Mouse (Mus musculus): ENCODE data around the gene Cdkn2aipnl.

Gene Cdkn2aipnl

GRCm38 (mm10) chr11:51946144-51946543 lies 21.3 kb upstream of the Cdkn2aipnl start:
- DNase-seq (ENCODE audit: low spot score in 2 of 2) = peak in 1 of 2 experiments; percentile 7

- no peak for DNase-seq (ENCODE audit: low spot score in 2 of 2)
Measured at GRCm38 (mm10) chr11:51949155-51949840, 18.2 kb upstream of the Cdkn2aipnl start.

- DNase-seq (ENCODE audit: low spot score in 2 of 2) = no peak
Measured at GRCm38 (mm10) chr11:51949919-51950318, 17.5 kb upstream of the Cdkn2aipnl start.

- DNase-seq (ENCODE audit: low spot score in 2 of 2) = no peak
Measured at GRCm38 (mm10) chr11:51951861-51952420, 15.5 kb upstream of the Cdkn2aipnl start.

- DNase-seq (ENCODE audit: low spot score in 2 of 2) = no peak
Measured at GRCm38 (mm10) chr11:51956112-51956511, 11.3 kb upstream of the Cdkn2aipnl start.

- no peak for DNase-seq (ENCODE audit: low spot score in 2 of 2)
Measured at GRCm38 (mm10) chr11:51957760-51958159, 9.7 kb upstream of the Cdkn2aipnl start.

GRCm38 (mm10) chr11:51959511-51959910 lies 8.0 kb upstream of the Cdkn2aipnl start:
- DNase-seq (ENCODE audit: low spot score in 2 of 2) = no peak

- no peak for DNase-seq (ENCODE audit: low spot score in 2 of 2)
Measured at GRCm38 (mm10) chr11:51960061-51960460, 7.4 kb upstream of the Cdkn2aipnl start.

- DNase-seq (ENCODE audit: low spot score in 2 of 2) = peak; percentile 22 to 48
Measured at GRCm38 (mm10) chr11:51960967-51961471, 6.4 kb upstream of the Cdkn2aipnl start.

- no peak for DNase-seq (ENCODE audit: low spot score in 2 of 2)
Measured at GRCm38 (mm10) chr11:51961761-51962160, 5.7 kb upstream of the Cdkn2aipnl start.

- no peak for DNase-seq (ENCODE audit: low spot score in 2 of 2)
Measured at GRCm38 (mm10) chr11:51962277-51962676, 5.2 kb upstream of the Cdkn2aipnl start.

- DNase-seq (ENCODE audit: low spot score in 2 of 2) = no peak
Measured at GRCm38 (mm10) chr11:51966651-51967050, 810 bp upstream of the Cdkn2aipnl start.

- DNase-seq (ENCODE audit: low spot score in 2 of 2) = no peak
Measured at GRCm38 (mm10) chr11:51968896-51969295, 1.4 kb downstream of the Cdkn2aipnl start.

- no peak for DNase-seq (ENCODE audit: low spot score in 2 of 2)
Measured at GRCm38 (mm10) chr11:51969511-51969910, 2.0 kb downstream of the Cdkn2aipnl start.

- DNase-seq (ENCODE audit: low spot score in 2 of 2) = no peak
Measured at GRCm38 (mm10) chr11:51971644-51972043, 4.2 kb downstream of the Cdkn2aipnl start.

GRCm38 (mm10) chr11:51999611-52000289 lies 32.3 kb downstream of the Cdkn2aipnl start:
- peak; percentile 36 to 63 for DNase-seq (ENCODE audit: low spot score in 2 of 2)

- DNase-seq (ENCODE audit: low spot score in 2 of 2) = peak; percentile 94 to 96
Measured at GRCm38 (mm10) chr11:52000290-52000962, 33.0 kb downstream of the Cdkn2aipnl start, which contains the start of gene Ube2b. Ube2b (minus strand) TSS chr11:52000762.

- no peak for DNase-seq (ENCODE audit: low spot score in 2 of 2)
Measured at GRCm38 (mm10) chr11:52001341-52001740, 33.9 kb downstream of the Cdkn2aipnl start.

- DNase-seq (ENCODE audit: low spot score in 2 of 2) = no peak
Measured at GRCm38 (mm10) chr11:52001861-52002260, 34.4 kb downstream of the Cdkn2aipnl start.

- no peak for DNase-seq (ENCODE audit: low spot score in 2 of 2)
Measured at GRCm38 (mm10) chr11:52002842-52003504, 35.5 kb downstream of the Cdkn2aipnl start.

- no peak for DNase-seq (ENCODE audit: low spot score in 2 of 2)
Measured at GRCm38 (mm10) chr11:52003505-52003771, 36.0 kb downstream of the Cdkn2aipnl start.
